Mouse (Mus musculus) kidney, postnatal 36 days (tissue): ENCODE measurements at regions not wholly inside any gene's neighbourhood (a gene's known extent, or its start where the extent isn't known, plus 50 kb on each side); places are given as distances from the start of the nearest gene placed in this dataset.

ENCODE experiments used
- DNase-seq, 2 experiments: peaks; one replicate each; pipeline ENCODE4 v3.0.0; 2021 to 2022; ENCODE audit warnings: mixed read lengths in 2 of 2

DNA sequence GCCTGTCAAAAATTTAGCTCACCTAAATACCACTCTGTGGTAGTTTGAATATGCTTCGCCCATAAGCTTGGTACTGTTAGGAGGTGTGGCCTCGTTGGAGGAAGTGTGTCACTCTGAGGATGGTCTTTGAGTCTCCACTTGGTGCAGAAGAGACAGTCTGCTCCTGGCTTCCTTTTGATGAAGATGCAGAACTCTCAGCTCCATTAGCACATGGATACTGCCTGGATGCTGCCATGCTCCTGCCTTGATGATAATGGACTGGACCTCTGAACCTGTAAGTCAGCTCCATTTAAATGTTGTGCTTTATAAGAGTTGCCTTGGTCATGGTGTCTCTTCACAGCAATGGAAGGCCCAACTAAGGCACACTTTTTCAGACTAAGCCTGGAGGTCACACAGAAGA is 56.9 kb upstream of the Pik3r1 start:
- no peak for DNase-seq

DNA sequence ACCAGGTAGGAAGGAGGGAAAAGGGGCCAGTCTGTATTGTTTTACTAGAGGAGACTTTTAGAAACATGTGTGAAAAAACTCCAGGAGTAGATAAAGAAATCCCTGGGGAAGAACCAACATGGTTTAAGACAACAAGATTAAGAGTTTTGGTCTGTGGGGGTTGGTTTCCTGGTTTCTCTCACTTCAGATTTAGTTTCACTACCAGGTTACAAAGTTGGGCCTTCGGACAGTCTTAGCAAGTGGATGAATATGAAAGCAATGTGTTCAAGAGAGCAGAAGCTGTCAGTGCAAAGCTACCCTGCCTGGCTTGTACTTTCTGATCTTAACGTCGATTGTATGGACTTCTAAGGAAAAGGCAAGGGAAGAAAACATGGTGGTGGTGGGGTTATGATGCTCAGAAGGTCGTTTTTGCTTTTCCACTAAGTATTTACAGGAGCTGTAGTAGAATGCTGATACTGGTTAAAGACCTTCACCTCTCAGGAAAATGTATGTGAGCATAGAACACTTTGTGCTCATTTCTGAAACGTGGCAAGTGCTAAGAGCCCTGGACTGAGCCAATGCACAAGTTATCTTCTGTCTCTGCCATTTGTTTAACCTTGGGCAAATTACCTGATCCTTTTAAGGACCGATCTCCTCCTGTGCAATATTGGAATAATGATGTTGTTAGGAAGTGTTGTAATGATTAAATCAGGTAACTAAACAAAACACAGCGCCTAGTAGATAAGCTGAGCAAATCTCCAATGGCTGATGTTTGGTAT is 64.0 kb upstream of the Pik3r1 start:
- DNase-seq, result no peak

DNA sequence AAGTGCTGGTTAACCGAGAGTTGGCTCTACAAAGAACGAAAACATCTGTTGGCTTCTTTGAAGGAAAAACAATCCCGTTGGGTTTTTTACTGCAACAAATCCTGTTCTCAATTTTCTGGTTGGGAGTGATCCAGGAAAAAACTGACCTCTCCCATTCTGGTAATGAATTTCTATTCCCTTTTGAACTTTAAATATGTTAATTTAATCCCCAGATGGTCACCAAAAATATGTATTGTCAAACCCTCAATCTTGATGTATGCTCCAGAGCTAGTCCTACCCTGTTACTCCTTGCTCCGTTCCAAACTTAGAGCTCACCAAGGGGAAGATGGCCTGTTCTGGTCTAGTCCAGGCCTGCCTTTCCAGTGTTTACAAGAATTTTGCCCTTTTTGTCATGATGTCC is 66.5 kb upstream of the Pik3r1 start:
- peak in 1 of 2 experiments; percentile 50 for DNase-seq

DNA sequence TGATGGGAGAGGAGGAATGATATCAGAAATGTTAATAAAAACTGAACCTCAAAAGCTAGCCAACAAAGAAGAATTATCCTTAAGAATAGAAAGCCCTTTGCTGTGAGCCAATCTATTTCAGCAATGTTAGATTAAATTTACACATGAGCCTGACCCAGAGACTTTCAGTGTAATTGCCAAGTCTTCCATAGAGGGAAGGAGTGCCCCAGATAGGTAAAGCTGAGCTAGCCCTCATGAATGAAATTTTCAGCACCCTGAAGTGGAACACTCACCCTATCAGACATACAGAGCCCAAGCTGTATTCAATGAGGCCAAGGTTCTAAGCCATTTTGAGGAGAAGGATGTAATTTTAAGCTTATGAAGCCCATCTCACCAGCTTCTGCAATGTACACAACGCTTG is 69.0 kb upstream of the Pik3r1 start:
- no peak for DNase-seq

DNA sequence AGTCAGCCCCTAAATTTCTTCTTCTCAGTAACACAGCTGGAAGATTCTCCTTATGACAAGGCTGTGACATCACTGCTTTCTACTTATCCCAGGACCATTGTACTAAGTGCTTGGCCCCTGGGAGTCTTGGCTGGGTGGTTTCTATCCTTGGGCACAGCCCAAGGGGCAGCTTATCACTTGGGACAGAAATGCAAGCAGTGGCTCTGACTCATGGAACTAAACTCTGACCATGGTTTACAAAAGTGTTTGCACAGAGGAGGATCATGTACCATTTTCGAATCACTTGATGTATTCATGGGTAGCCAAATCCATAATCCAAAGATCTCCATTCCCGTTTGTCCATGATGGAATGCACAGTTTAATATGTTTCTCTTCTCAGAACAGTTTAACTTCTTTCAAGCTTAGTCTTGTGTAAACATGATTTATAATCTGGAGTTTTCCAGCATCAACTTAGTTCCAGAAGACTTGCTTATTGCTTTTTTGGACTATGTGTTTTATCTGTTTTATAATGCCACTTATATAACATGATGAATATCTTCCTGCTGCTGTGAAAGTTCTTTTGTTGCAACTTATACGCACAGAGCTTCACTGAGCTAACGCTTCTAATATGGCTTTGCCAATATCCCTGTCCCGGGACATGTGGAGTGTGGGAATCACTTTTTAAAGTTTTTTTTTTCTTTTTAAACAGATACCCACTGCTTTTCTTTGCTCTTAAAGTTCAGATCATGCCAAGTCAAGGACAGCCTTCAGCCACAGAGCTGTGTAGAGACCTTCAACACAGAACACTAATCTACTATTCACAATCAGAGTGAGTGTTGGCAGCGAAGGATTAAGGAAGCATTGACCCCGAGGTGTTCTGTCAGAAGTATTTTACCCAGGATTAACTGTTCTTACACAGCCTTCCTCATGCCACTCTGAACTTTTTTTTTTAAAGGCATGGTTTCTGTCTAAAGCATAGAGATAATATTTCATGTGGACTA is 76.7 kb upstream of the Pik3r1 start:
- DNase-seq, result no peak

DNA sequence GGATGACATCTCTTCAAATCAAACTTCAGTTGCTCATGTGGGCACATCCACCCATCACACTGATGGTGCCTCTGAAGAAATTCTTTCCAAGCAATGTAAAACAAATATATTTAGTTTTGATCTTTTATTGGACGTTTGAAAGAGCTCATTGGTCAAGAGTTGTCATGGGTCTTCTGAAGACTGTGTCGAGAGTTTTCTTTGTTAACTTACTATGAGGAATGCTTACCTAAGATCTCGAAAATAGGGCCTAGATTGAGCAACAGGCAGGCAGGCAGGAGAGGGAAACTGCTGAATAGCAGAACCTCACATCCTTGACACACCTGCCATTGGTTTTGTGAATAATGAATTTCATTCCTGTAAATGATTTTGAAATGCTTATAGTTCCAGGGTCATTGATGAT is 78.0 kb upstream of the Pik3r1 start:
- no peak for DNase-seq

DNA sequence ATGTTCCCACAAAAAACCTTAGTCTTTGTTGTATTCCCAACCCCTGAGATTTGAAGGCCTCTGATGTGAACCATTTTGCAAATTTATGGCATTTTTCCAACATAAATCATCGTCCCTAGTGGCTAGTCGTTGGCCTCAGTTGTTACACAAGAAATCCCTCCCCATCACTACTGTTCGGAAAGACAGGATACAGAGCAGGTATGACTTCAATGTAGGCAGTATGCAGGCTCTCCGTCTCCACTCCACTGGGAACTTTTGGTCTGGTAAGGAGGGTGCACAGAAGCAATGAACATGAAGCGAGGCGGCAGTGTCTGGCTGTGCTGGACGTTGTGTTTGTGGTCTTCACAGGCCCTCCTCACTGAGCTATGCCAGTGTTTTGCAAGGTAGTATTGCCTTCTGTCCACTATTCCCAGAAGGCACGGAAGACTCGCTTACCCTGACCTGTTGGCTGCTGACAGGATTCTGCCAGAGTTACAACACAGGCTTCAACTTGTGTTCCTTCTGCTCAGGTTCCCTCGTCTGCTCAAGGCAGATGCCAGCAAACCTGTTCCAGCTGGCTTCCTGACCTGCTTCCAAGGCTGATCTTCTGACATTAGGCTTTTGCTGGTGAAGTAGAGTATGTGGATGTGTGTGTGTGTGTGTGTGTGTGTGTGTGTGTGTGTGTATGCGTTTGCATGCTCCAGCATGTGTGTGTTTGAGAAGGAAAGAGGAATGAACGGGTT is 80.0 kb upstream of the Pik3r1 start:
- DNase-seq, result no peak

DNA sequence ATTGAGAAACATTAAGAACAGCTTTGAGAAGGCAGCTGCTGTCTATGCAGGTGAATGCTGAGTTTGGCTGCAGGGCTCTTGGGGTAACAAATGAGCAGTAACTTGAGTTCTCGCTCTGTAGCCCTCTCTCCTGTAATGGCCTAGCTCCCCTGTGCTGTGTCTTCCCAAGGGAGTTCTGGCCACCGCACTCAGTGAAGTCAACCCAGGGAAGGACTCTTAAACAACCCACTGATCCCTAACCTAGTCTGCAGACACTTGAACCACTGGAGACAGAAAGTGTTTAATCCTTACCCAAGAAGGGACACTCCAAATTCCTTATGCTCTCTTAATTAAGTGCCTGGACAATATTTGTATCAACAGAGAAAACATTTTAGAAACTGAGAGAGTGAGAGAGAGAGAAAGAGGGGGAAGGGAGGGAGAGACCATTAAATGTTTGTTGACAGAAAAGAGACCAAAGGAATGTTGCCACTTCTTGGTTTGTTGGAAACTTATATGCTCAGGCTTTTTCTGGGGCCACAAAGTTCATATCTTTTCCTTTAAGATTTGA is 80.7 kb upstream of the Pik3r1 start:
- DNase-seq, result no peak

DNA sequence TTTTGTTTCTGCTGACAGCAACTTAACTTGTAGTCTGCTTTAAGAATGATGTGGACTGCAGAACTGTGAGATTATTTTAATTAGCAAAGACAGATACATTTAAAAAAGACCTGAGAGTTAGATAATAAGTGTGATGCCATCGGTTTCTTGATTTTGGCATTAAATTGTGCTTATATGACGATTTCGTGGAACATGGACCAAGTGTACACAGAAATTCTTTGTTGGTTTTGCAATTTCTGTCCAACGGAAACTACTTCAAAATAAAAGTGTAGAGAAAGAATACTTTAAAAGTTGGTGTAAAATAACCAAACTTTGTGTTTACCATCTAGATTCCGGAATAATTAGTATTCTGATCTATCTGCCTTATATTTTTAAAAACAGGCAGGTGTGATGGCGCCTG is 81.4 kb upstream of the Pik3r1 start:
- DNase-seq, result no peak

DNA sequence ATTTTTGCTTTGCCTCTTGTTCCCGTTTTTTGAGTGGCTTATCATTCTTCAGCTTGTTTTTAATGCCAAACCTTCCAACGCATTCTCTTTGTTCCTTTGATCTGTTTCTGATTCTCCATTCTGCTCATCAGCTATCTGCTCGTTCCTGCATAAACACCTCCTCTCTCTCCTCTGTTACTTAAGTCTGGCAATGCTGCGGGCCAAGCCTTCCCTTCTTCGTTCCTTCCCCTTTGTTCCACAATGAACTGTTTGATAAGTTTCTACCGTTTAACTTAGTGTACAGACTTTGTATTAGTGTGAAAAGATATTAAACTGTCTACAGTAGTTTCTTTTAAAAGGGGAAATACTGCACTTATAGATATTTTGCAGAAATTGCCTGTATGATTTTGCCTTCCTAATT is 83.3 kb upstream of the Pik3r1 start:
- DNase-seq, result no peak

DNA sequence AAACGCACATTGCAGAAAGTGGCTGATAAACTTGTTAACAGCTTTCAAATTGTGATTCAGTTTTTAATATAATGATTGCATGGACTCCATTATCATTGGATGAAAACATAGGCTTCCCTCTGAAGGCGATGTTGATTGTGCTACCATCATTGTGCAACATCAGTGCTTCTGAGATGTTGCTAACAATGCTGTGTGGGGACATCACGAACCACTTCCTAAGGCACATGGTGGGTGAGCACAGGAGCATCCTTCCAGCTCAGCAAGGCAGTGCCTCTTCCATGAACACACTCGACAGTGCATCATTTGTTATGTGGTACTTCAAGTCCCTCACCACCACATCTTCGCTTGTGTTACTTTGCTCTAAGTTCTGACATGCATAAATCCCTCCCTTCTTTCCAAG is 84.9 kb upstream of the Pik3r1 start:
- DNase-seq, result no peak

DNA sequence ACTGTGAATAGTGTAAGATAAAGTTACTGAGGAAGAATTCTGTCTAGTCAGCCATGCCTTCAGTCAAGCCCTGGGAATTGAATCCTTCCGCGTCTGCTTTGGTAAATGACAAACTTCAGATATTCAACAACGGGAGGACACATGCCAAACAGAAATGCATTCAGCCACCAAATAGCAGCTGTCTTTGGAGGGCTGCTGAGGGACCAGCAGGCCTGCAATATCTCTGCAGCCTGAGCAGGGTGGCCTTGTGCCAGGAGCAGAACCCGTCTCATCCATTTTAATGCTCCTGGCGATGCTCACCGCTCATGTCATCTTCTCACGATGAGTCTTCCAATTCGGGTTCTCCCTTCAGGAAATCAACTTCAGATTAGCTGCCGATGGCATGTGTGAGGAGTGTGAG is 87.1 kb upstream of the Pik3r1 start:
- DNase-seq, result no peak

DNA sequence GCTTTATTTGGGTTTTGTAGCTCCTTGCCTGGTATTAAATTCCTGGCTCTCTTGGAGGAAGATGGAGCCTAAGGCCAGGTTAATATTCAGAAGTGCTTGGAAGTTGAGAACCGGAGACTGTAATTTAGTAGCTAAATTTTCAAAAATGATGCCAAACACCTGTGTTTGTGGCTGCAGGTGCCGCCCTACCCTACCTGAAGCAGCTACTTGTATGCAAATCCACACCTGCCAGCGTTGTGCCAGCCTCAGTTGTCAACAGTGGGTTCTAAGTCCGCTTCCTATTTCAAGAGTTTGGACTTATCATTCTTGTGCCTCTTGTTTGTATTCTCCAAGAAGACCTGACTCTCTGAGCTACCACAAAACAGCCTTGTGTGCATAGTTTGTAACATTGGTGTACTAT is 92.7 kb upstream of the Pik3r1 start:
- no peak for DNase-seq

DNA sequence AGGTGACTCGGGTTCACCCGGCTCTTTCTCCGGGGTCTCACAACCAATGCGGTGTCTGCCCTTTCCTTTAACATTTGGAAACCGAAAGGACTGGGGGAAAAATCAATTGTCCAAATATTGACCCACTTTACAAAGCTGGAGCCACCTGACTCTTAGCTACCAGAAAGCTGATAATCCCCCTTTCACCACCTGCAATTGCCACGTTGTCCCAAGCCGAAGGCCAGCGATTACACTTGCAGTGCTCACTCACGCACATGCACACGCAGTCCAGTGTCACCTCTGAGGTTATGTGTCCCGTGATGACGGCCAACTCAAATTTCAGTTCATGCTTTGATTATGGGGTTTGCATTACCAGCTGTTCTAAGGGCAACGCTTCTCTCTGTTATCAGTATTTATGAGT is 94.0 kb upstream of the Pik3r1 start:
- no peak for DNase-seq

DNA sequence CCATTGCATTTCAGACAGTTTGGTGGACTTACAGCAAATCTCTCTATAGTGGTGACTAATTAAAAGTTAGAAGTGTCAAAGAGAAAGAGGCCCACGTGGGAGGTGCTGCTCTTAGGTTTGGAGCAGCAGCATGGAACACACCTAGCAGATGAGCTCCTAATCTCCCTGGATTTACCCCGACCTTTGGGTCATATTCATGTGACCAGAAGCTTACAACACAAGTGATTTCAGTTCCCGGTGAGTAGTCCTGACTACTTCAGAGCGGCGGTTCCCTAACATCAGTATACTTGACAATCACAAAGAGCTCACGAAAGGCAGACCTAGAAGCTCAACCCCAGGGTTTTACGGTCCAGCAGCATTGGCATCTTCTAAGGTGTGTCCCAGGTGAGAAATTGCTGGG is 95.0 kb upstream of the Pik3r1 start:
- DNase-seq, result no peak

DNA sequence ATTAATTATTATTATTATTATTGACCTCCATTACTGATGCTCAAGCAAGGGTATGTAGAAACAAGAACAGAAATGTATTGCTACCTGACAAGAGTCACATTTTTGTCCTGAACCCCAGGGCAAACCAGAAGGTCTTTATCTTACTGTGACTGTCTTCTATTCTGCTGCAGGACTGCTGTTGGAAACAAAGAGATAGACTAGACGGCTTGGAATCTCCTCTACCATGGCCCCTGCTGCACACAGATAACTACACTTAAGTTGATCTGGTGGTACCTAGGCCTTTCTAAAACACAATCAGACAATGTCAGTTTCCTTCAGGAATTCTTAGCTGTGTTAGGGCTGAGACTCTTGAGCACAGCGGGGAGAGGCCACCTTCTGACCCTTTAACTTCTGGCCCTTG is 95.6 kb upstream of the Pik3r1 start:
- no peak for DNase-seq

DNA sequence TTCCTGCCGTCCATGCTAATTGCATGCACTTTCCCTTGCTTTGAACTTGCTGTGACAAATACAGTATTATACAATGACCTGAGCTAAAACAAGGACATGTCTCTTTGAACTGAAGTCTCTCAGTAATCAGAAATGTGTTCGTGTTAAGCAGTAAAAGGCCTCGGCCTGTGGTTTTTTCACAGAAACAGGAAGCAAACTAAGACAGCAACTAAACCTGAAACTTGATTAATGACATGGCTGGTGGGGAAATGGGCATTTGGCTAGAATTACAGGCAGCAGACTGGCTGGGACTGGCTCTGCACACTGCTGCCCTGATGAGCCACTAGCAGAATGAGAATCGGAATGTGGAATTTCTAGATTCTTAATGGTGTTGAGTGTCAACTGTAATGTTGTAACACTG is 98.8 kb upstream of the Pik3r1 start:
- peak; percentile 14 to 16 for DNase-seq

DNA sequence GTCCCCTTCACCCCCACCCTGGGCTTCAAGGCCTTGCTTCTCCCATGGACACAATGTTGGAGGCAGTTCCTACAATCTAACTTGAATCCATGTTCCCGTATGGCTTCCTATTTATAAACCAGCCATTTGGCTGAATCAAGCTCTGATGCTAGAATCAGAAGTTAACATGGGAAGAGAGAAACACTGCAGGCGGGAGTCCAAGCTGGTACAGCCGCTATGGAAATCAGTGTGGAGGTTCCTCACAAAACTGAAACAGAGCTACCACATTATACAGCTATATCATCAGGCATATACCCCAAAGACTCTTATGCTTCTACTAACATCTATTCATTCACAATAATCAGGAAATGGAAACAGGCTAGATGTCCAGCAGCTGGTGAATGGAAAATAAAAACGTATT is 106.7 kb upstream of the Pik3r1 start:
- no peak for DNase-seq

DNA sequence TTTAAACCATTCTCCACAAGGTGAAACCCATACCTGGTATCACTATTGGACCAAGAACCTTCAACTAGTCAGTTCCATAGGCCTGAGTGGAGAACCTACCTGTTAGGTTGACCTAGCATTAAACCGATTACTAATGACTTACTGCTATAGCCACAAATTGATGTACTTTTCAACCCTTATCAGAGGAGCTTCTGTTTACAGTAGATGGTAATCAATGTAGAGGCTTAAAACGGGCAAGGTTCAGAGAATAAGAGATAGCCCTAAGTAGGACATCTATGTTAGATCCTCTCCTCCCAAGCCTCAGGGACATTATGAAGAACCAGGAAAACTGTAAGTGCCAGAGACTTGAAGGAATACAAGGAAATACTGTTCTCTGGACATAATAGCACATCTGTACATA is 108.1 kb upstream of the Pik3r1 start:
- DNase-seq, result no peak

DNA sequence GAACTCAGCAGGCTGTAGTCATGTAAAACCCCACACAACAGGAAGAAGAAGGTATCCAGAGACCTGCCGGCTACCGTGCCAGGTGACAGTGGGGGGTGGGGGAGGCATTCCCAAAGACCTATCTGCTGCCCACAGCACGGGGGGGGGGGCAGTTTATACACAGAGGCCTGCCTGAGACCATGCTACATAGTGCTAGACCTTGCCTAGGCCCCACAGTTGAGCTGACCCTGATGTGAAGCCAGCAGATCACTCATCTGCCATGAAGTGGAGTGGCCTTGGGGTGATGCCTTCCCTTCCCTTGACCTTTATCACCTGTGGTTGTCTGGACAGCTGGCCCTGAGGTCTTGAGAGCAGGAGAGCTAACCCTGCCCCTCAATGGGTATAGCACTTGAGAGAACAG is 108.6 kb upstream of the Pik3r1 start:
- DNase-seq, result no peak

DNA sequence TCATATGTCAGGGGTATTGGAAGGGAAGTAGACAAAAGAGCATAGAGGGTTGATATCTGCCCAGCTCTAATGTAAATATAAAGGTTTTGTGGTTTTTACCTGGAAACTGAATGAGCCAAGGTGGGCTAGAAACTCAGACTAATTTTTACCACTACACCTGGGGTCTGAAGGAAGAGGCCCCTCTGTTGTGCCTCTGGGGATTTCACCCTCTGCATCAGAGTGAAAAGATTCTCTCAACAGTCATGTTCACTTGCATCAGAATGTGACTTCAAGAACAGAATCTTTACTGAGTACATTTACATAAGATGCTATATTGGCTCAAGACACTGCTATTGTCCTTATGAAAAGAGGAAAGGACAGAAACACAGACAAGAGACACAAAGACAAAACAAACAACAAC is 110.2 kb upstream of the Pik3r1 start:
- no peak for DNase-seq

DNA sequence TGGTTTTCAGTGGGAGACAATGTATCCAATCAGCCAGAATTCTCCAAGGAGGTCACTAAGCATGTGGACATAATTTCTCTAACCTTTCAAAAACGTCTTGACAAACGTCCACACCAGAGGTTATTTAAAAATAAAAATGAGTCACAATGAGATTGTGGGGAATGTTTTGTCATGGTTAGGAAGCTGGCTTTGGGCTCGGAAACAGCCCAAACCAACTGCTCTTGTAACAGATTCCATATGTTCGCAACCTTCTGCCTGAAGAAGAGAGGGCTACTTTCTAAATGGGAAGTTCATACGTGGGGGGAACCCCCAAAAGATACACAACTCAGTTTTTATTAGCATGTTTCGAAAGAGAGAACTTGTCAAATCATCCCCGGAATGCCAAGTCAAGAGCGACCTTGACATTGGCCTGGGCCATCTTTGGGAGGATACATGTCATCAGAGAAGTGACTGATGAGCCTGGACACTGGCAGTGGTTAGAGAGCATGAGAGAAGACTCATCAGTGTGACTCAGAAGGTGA is 111.6 kb upstream of the Pik3r1 start:
- no peak for DNase-seq

DNA sequence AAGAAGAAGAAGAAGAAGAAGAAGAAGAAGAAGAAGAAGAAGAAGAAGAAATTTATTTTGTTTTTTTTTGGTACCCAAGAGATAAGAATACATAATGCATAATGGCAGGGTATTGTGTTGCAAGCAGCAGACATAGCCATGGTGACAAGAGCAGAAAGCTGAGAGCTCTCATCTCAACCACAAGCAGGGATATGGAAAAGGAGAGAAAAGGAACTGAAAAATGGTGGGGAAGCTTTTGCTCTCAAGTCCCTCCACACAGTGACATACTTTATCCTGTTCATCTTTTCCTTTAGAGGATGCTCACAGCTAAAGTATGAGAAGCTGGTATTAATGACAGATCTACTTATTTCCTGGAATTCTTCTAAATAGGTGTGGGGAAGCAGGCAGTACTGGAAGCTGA is 115.2 kb upstream of the Pik3r1 start:
- DNase-seq, result no peak
